Mouse (Mus musculus): ENCODE data around the gene Thap3. TPM values are rescaled to one million over a fixed set of nuclear protein-coding genes. Genes with fewer than 3 reads are reported as not detected.

Gene Thap3
- total RNA-seq, 1 experiment from 2014 or later = 17.5 TPM

DNA sequence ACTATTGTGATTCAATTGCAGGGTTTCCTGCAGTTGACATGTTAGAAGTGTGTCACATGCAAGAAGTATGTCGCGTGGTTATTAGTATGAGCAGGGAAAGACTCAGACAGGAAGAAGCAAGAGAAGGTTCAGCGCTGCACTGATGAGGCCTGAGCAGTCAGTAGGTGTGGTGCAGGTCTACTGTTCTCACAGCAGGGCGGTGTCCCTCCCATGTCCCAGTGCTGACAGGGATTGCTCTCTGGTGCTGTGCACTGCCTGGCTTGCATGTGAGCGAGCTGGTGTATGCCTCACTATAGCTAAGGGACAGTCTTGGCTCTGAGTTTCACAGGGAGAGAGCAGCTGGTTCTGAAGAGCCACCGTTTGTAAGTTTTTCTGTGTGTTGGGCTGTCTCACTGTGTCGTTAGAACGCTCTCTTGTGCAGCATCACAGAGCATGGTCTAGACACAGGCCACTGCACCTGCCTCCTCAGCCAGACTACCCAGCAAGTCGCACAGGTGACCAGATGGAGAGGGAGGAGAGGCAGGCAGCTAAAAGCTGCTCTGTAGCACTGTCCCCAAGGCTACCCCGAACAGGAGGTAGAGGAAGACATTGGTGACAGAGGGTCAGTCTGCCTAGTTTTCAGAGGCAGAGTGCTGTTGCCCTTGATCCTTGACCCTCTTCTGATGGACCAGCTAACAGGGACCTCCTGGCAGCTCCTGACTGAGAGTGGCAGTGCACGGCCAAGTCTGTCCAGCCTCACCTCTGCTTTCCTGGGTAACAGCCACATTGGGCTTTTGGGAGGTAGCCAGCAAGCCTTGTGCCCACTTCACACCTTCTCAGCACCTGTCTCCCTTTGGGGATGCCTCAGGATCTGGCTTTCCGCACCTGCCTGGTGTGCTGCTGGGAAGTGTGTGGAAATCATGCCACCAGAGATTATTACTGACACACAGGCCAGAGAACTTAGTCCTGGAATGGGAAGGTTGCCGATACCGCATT, 40.0 kb downstream of the Thap3 start:
- no peak for ATAC-seq (ENCODE audit: extremely low read depth, insufficient number of reproducible peaks, low FRiP score, poor library complexity, severe bottlenecking)

DNA sequence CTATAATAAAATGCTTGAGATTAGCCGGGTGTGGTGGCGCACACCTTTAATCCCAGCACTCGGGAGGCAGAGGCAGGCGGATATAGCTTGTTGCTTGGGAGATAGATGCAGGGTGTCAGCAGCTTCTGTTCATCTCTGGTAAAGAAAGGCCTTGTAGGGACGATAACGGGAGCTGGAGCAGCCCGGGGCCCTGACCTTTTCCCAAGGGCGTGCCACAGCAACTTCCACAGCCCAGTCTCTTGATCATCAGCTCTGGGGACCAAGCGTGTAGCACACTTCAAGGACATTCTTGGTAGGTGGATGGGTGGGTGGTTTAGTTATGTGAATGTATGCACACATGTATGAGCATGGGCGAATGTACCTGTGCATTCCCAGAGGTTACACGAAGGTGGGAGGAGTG, 42.6 kb downstream of the Thap3 start:
- no peak for ATAC-seq (ENCODE audit: extremely low read depth, insufficient number of reproducible peaks, low FRiP score, poor library complexity, severe bottlenecking)

DNA sequence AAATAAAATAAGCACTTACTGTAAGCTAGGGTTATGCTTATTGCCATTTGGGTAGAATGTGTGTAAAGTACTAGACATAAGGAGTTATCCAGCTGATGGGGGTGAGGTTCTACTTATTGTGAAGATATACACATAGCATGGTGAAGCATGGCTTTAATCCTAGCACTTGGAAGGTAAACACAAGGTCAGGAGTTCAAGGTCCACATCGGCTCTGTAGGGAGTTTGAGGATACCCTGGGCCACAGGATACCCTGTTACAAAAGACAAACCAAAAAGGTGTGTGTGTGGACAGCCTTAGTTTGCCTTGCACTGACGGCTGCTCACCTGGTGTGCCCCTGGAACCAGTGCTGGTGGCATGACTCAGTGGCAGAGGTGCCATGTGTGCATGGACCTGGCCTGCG, 50.7 kb downstream of the Thap3 start:
- no peak for ATAC-seq (ENCODE audit: extremely low read depth, insufficient number of reproducible peaks, low FRiP score, poor library complexity, severe bottlenecking)

DNA sequence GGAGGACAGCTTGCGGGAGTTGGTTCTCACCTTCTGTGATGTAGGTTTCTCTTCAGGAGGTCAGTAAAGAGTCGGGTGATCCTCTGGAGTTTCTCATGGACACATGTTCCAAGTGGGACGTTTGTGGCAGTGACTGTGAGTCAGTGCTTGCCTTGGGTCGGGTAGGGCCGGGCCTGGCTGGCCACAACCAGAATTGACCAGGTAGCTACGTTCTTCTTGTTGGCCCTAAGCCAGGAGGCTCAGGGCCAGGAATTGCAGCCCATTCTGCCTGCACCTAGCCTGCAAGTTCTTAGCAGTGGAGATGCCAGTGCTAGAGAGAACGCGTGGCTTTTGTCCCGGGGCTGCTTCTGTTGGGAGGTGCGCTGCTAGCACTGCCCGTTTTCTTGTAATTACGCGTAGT, 51.4 kb downstream of the Thap3 start:
- ATAC-seq (ENCODE audit: extremely low read depth, insufficient number of reproducible peaks, low FRiP score, poor library complexity, severe bottlenecking) = no peak

DNA sequence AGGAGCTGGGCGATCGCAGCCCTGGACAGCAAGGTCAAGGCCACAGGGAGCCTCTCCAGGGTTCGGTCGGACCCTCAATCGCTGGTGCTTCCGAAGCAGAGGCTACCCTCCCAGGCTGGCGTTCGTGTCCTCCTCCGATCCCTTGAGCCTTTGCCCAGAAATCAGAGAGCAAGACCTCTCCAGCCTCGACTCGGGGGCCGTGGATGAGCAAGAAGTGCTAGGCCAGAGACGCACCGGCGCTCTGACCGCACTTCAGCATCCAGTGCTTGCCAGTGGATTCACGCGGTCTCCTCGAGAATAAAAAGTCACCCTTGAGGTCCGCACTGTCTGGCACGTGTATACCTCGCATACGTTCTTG, 54.6 kb downstream of the Thap3 start:
- ATAC-seq (ENCODE audit: extremely low read depth, insufficient number of reproducible peaks, low FRiP score, poor library complexity, severe bottlenecking) = no peak

DNA sequence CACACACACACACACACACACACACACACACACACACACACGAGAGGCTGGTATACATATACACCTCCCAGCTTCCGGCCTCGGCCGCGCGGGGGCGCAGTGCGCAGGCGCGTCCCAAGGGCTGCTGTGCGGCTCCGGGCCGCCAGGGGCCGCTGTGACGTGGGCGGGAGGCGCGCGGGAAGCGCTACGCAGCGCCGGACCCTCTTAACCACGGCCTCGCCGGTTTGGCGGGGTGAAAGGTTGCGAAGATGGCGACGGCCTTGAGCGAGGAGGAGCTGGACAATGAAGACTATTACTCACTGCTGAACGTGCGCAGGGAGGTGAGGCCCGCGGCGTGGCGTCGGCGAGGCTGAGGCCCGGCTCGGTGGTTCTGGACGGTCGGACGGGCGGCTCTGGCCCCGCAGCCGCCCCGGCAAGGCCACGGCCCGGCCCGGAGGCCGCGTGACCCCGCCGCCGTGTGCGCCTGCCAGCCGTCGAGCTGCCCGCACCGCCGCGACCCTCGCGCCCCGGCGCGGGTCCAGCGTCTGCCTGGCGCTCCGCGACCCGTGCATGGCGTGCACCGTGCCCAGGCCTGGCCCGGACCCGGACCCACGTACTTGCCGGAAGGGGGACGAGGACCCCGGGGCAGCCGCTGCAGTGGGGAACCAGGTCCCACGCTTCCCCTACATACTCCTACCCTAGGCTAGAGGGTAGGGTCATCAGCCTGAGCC, 55.1 kb downstream of the Thap3 start, which contains the start of gene Dnajc11:
TSS of gene Dnajc11 (plus strand) at position 187 of the 710 bp plus-strand sequence.
- peak; percentile 92 for ATAC-seq (ENCODE audit: extremely low read depth, insufficient number of reproducible peaks, low FRiP score, poor library complexity, severe bottlenecking)

Other genes starting within 250 kb of the Thap3 start
- gene Camta1, start 127.1 kb downstream of the Thap3 start, total RNA-seq (2017) = 7.4 and 15.6 TPM in 2 replicates
- gene Dnajc11, start 55.3 kb downstream of the Thap3 start, total RNA-seq (2017) = 45.3 and 55.7 TPM in 2 replicates
- gene Phf13, start 7.3 kb upstream of the Thap3 start, total RNA-seq (2017) = 5.0 and 5.2 TPM in 2 replicates
- 6.5 and 8.7 TPM in 2 replicates for gene Klhl21, start 19.8 kb upstream of the Thap3 start, total RNA-seq (2017)
- 19.0 and 20.4 TPM in 2 replicates for gene Zbtb48, start 38.7 kb upstream of the Thap3 start, total RNA-seq (2017)
- not detected in 2 replicates for gene Tas1r1, start 49.6 kb upstream of the Thap3 start, total RNA-seq (2017)
- 23.0 and 23.7 TPM in 2 replicates for gene Nol9, start 50.3 kb upstream of the Thap3 start, total RNA-seq (2017)
- gene Plekhg5, start 83.5 kb upstream of the Thap3 start, total RNA-seq (2017) = 0.81 and 2.5 TPM in 2 replicates
- gene Tnfrsf25, start 126.9 kb upstream of the Thap3 start, total RNA-seq (2017) = 1.8 and 2.3 TPM in 2 replicates
- 0.12 and 0.23 TPM in 2 replicates for gene Espn, start 163.4 kb upstream of the Thap3 start, total RNA-seq (2017)
- gene Hes2, start 169.9 kb upstream of the Thap3 start, total RNA-seq (2017) = not detected in 2 replicates
- gene Acot7, start 189.1 kb upstream of the Thap3 start, total RNA-seq (2017) = 12.2 and 18.4 TPM in 2 replicates